Mouse (Mus musculus) stomach, embryonic 14.5 days (tissue): Measurements from ENCODE around the gene Itih3. TPM values are rescaled to one million over a fixed set of nuclear protein-coding genes. Genes with fewer than 3 reads are reported as not detected.

ENCODE experiments used
- ATAC-seq: fragments of 200-750 bp; cut with Nextera tagmentation; 2 replicates; pipeline ENCODE4 v1.8.0; 2017; ENCODE audit warnings: low read depth, moderate TSS enrichment; ENCODE audit not compliant: insufficient number of reproducible peaks, insufficient read depth, low FRiP score
- H3K27ac ChIP-seq: fragments of 300-500 bp; sonication (generic); 2 replicates; pipeline ENCODE4 v1.5.1; 2014; ENCODE audit warnings: mild to moderate bottlenecking, low read length, moderate library complexity, mixed read lengths
- H3K27me3 ChIP-seq: fragments of 300-500 bp; sonication (generic); 2 replicates; pipeline ENCODE4 v1.6.1; 2014; ENCODE audit warnings: low read length, control low read depth, mixed read lengths; ENCODE audit not compliant: control insufficient read depth, insufficient read depth
- H3K36me3 ChIP-seq: fragments of 300-500 bp; sonication (generic); 2 replicates; pipeline ENCODE4 v1.6.1; 2014; ENCODE audit warnings: mild to moderate bottlenecking, control low read depth, low read length, moderate library complexity, mixed read lengths; ENCODE audit not compliant: control insufficient read depth, insufficient read depth
- H3K4me1 ChIP-seq: fragments of 300-500 bp; sonication (generic); 2 replicates; pipeline ENCODE4 v1.6.1; 2014; ENCODE audit warnings: low read length, control low read depth, mixed read lengths; ENCODE audit not compliant: control insufficient read depth, insufficient read depth
- H3K4me2 ChIP-seq: fragments of 300-500 bp; sonication (generic); replicated peaks from 2 replicates; pipeline ENCODE4 v1.6.1; 2014; ENCODE audit warnings: low read depth, low read length, control low read depth
- H3K4me3 ChIP-seq: fragments of 300-500 bp; sonication (generic); 2 replicates; pipeline ENCODE4 v1.5.1; 2014; ENCODE audit warnings: low read depth, low read length, control low read depth
- H3K9ac ChIP-seq: fragments of 300-500 bp; sonication (generic); replicated peaks from 2 replicates; pipeline ENCODE4 v1.6.1; 2014; ENCODE audit warnings: low read depth, mild to moderate bottlenecking, control low read depth, low read length, moderate library complexity, mixed read lengths
- H3K9me3 ChIP-seq: fragments of 300-500 bp; sonication (generic); 2 replicates; pipeline ENCODE4 v1.6.1; 2016; ENCODE audit warnings: low read depth, low read length, control low read depth; ENCODE audit not compliant: control insufficient read depth
- WGBS: fragments of 180-500 bp; shearing (Covaris S2); extraction: QIAGEN DNeasy Blood & Tissue Kit; methylation state at CpG from one replicate; pipeline ENCODE4 v1.1.7; 2014; 5-methylcytosine and 5-hydroxymethylcytosine counted together
- polyA plus RNA-seq: library from polyadenylated mRNA; unstranded; fragments of >200 nt; fragmentation: Nextera tagmentation; extraction: Ambion mirVana; gene quantifications from 2 replicates; pipeline ENCODE4 v1.2.1, GENCODE M21; 2014

Itih3 gene
- polyA plus RNA-seq, 1 experiment from 2014 or later: 0.36 TPM

DNA sequence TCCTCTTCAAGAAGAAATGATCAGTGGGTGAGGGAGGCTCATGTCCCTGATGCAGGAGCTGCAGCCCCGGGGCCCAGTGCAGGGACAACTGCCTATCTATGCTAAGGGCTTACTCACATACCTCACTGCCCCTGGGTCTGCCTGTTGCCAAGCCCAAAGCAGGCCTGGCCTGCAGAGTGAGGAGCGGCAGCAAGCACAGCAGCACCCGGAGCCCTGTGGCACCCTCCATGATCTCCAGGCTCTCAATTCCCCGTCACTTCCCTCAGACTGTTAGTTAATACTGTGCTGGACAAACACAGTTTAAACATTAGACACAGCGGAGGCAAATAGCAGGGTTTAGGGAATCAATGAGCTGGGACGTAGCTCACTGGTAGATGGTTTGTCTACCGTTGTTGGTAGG, 19.5 kb upstream of the Itih3 start, which contains the start of gene Itih1:
Gene Itih1, minus strand, starts transcription at position 252 of the 400 bp plus-strand sequence.
- Histone ChIP-seq H3K4me3 (no peak within 1 kb of the TSS), H3K9me3 (no peaks in the 10 kb centered on the region), H3K4me1 (no peaks in the 10 kb centered on the region), H3K4me2 (no peak within 1 kb of the TSS), H3K9ac (no peak within 1 kb of the TSS), H3K27me3 (no peaks in the 10 kb centered on the region), H3K36me3 (no peaks in the 10 kb centered on the region), H3K27ac (no peak within 1 kb of the TSS)
- 61% methylated on average over 7 of the region's 7 CpGs for WGBS
- no peak for ATAC-seq

GRCm38 (mm10) chr14:30942254-30942653, 18.7 kb upstream of the Itih3 start:
- Histone ChIP-seq H3K4me1 (no peaks in the 10 kb centered on the region), H3K27me3 (no peaks in the 10 kb centered on the region), H3K4me3 (no peak overlapping the region), H3K9ac (no peak overlapping the region), H3K36me3 (no peaks in the 10 kb centered on the region), H3K9me3 (no peaks in the 10 kb centered on the region), H3K4me2 (no peak overlapping the region), H3K27ac (no peak overlapping the region)
- ATAC-seq: no peak
- 84% methylated on average over 4 of the region's 4 CpGs for WGBS

DNA sequence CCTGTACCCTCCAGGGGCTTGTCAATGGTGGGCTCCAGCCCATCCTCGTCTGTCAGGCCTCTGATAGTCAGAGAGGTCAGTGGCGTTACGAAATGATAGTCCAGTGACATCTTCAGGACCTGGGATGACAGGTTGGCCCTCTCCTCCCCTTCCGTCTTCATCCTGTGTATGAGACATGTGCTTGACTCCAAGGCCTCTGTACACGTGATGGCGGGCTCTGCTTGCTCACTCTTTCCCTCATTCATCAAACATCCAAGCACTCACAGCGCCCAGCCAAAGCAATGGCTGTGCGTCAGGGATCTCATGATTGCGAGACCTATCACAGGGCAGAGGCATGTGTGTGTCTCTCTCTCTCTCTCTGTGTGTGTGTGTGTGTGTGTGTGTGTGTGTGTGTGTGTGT, 9.8 kb upstream of the Itih3 start:
- no peak for ATAC-seq
- no peak overlapping the region for H3K4me2 ChIP-seq
- H3K9ac ChIP-seq: no peak overlapping the region
- H3K4me1 ChIP-seq: no peaks in the 10 kb centered on the region
- no peaks in the 10 kb centered on the region for H3K9me3 ChIP-seq
- 78% methylated on average over 9 of the region's 9 CpGs for WGBS
- no peaks in the 10 kb centered on the region for H3K36me3 ChIP-seq
- H3K27me3 ChIP-seq: no peaks in the 10 kb centered on the region
- H3K4me3 ChIP-seq: no peak overlapping the region
- no peak overlapping the region for H3K27ac ChIP-seq

- no peak overlapping the region for H3K4me2 ChIP-seq
- no peak overlapping the region for H3K9ac ChIP-seq
- H3K4me1 ChIP-seq: no peaks in the 10 kb centered on the region
- H3K36me3 ChIP-seq: no peaks in the 10 kb centered on the region
- no peak overlapping the region for H3K27ac ChIP-seq
- no peak for ATAC-seq
- no peaks in the 10 kb centered on the region for H3K27me3 ChIP-seq
- 83% methylated on average over 4 of the region's 4 CpGs for WGBS
- no peak overlapping the region for H3K4me3 ChIP-seq
- no peaks in the 10 kb centered on the region for H3K9me3 ChIP-seq
Observed at GRCm38 (mm10) chr14:30930386-30930785, 6.8 kb upstream of the Itih3 start.

GRCm38 (mm10) chr14:30925492-30925891, 1.9 kb upstream of the Itih3 start:
- H3K4me1 ChIP-seq: no peaks in the 10 kb centered on the region
- no peak overlapping the region for H3K27ac ChIP-seq
- no peaks in the 10 kb centered on the region for H3K27me3 ChIP-seq
- H3K9ac ChIP-seq: no peak overlapping the region
- WGBS: 90% methylated on average over 3 of the region's 3 CpGs
- H3K36me3 ChIP-seq: no peaks in the 10 kb centered on the region
- H3K4me2 ChIP-seq: no peak overlapping the region
- no peak overlapping the region for H3K4me3 ChIP-seq
- H3K9me3 ChIP-seq: no peaks in the 10 kb centered on the region
- ATAC-seq: no peak

DNA sequence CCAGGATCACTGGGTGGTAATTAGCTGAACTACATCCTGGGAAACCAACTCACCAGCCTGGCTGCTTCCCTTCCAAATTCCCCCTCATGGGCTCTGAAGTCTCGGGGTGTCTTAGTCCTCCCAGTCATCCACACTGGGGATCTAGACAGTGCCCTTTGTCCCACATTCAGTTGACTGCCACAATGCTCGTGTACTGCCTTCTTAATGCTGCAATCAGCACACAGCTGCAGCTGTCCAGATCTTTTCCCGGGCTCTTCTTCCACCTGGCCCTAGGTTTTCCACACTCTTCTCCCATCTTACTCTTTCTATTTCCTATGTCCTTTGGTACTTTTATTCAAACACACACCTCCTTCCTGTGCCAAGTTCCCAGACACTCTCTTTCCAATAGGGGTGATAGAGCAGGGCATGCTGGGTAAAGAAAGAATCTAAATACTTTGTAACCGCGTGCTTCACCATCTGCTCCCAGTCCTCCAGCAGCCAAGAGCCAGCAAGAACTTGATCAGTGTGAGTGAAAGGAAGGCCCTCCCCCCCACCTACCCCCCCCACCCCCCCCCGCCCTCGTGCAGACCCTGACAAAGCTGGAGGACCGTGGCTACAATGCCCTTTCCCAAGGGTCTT, 1.4 kb downstream of the Itih3 start:
- Histone ChIP-seq H3K9me3 (no peaks in the 10 kb centered on the region), H3K4me1 (no peaks in the 10 kb centered on the region), H3K4me2 (no peak overlapping the region), H3K9ac (no peak overlapping the region), H3K27me3 (no peaks in the 10 kb centered on the region), H3K4me3 (no peak overlapping the region), H3K27ac (no peak overlapping the region), H3K36me3 (no peaks in the 10 kb centered on the region)
- ATAC-seq: no peak
- 49% methylated on average over 8 of the region's 8 CpGs for WGBS

GRCm38 (mm10) chr14:30916516-30916915, 7.0 kb downstream of the Itih3 start:
- Histone ChIP-seq H3K4me1 (no peaks in the 10 kb centered on the region), H3K36me3 (no peaks in the 10 kb centered on the region), H3K4me2 (no peak overlapping the region), H3K27me3 (no peaks in the 10 kb centered on the region), H3K27ac (no peak overlapping the region), H3K9ac (no peak overlapping the region), H3K9me3 (no peaks in the 10 kb centered on the region), H3K4me3 (no peak overlapping the region)
- 69% methylated on average over 1 of the region's 1 CpGs for WGBS
- no peak for ATAC-seq

DNA sequence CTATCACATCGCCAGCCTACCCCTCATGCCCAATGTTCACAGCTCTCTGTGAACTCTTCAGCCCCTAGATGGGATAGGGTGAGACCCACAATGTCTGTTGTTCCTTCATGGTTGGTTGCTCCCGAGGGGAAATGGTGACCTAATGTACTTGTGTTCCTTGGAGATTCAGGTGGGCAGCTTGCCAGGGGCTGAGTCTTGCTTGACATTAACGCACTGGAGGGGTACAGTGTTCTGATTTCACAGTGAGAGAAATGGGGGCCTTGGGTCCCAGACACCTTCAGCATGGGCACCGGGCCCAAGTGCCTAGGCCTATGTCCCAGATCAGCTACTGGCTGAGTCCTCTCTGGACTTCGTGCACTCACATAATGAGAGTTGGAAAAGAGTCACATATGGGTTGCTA, 10.2 kb downstream of the Itih3 start:
- WGBS: 78% methylated on average over 5 of the region's 5 CpGs
- Histone ChIP-seq H3K9me3 (no peaks in the 10 kb centered on the region), H3K4me3 (no peak overlapping the region), H3K27ac (no peak overlapping the region), H3K36me3 (no peaks in the 10 kb centered on the region), H3K4me1 (no peaks in the 10 kb centered on the region), H3K4me2 (no peak overlapping the region), H3K9ac (no peak overlapping the region), H3K27me3 (no peaks in the 10 kb centered on the region)
- no peak for ATAC-seq

GRCm38 (mm10) chr14:30912641-30913040, 10.9 kb downstream of the Itih3 start:
- H3K9ac ChIP-seq: no peak overlapping the region
- ATAC-seq: no peak
- H3K4me3 ChIP-seq: no peak overlapping the region
- no peaks in the 10 kb centered on the region for H3K9me3 ChIP-seq
- no peaks in the 10 kb centered on the region for H3K27me3 ChIP-seq
- no peak overlapping the region for H3K27ac ChIP-seq
- no peak overlapping the region for H3K4me2 ChIP-seq
- no peaks in the 10 kb centered on the region for H3K36me3 ChIP-seq
- H3K4me1 ChIP-seq: no peaks in the 10 kb centered on the region
- WGBS: 79% methylated on average over 8 of the region's 8 CpGs
